Mouse (Mus musculus): ENCODE measurements around the gene Idh3b. TPM values are rescaled to one million over a fixed set of nuclear protein-coding genes. Genes with fewer than 3 reads are reported as not detected.
A peak's percentile ranks its signal among the peaks of the same experiment; 100 is the strongest.

The Idh3b gene
- polyA plus RNA-seq, 1 experiment = 163 TPM

DNA sequence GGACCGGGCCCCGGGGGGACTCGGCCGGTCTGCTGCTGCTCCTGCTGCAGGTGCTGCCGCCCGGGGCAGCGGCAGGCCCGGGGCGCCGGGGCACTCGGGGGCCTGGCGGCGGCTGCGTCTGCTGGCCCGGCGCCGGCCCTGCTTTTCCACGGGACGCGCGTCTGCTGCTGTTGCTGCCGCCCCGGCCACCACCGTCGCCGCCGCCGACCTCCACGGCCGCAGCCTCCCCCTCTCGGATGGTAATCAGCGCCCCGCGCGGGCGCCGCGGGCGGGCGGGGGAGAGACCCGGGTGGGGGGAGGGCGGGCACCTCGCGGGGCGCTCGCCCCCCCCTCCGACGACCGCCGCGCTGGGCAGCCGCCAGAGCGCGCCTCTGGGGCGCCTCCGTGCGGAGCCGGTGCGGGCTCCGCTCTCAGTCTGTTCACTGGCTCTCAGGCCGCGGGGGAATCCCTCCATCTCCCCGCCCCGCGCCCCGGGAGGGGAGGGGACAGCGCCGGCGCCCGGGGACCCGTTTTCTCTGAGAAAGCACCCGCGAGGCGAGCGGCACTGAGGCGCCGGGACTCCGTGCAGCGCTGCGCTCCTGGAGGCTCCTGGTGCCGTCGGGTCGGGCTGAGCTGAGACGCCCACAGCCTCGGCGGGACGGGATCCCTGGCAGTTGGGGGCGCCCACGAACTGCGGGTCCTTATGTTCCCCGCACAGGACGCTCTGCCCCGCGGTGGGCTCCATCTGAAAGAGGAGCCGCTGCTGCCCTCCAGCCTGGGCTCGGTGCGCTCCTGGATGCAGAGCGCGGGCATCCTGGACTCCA is 11.2 kb upstream of the Idh3b start:
- H3K36me3 ChIP-seq (ENCODE audit: control insufficient read depth, insufficient read depth, low read length, poor library complexity, severe bottlenecking) = no peaks in the 10 kb centered on the region
- TF ChIP-seq POLR2A (IDR thresholded peaks at IDR 0.05; ENCODE audit: insufficient read depth, low read length) (no peak), CTCF (IDR thresholded peaks at IDR 0.05; ENCODE audit: low read depth, low read length) (no peak), EP300 (IDR thresholded peaks at IDR 0.05; ENCODE audit: insufficient read depth, low read depth, low read length) (no peak)
- H3K4me3 ChIP-seq (ENCODE audit: low read depth, low read length) = peak overlapping the region; percentile 57
- H3K27ac ChIP-seq (ENCODE audit: insufficient read depth, low read length) = no peak overlapping the region
- no peaks in the 10 kb centered on the region for H3K9me3 ChIP-seq (replicated peaks; ENCODE audit: control insufficient read depth, insufficient read depth, low read length, poor library complexity, severe bottlenecking)
- no peaks in the 10 kb centered on the region for H3K4me1 ChIP-seq (ENCODE audit: control insufficient read depth, insufficient read depth, low read length)
- 0 out of 2 replicates have a peak, but pooled peaks cover 3% of the 10 kb centered on the region for H3K27me3 ChIP-seq (ENCODE audit: control insufficient read depth, insufficient read depth, low read length, poor library complexity, severe bottlenecking)
- H3K9ac ChIP-seq (ENCODE audit: low read depth, poor library complexity, severe bottlenecking) = peak overlapping the region; percentile 41

- 0 out of 2 replicates have a peak, but pooled peaks cover 3% of the 10 kb centered on the region for H3K27me3 ChIP-seq (ENCODE audit: control insufficient read depth, insufficient read depth, low read length, poor library complexity, severe bottlenecking)
- TF ChIP-seq POLR2A (IDR thresholded peaks at IDR 0.05; ENCODE audit: insufficient read depth, low read length) (no peak), CTCF (IDR thresholded peaks at IDR 0.05; ENCODE audit: low read depth, low read length) (no peak), EP300 (IDR thresholded peaks at IDR 0.05; ENCODE audit: insufficient read depth, low read depth, low read length) (no peak)
- no peaks in the 10 kb centered on the region for H3K4me1 ChIP-seq (ENCODE audit: control insufficient read depth, insufficient read depth, low read length)
- peak within 1 kb of the TSS; percentile 41 for H3K9ac ChIP-seq (ENCODE audit: low read depth, poor library complexity, severe bottlenecking)
- no peaks in the 10 kb centered on the region for H3K9me3 ChIP-seq (replicated peaks; ENCODE audit: control insufficient read depth, insufficient read depth, low read length, poor library complexity, severe bottlenecking)
- H3K36me3 ChIP-seq (ENCODE audit: control insufficient read depth, insufficient read depth, low read length, poor library complexity, severe bottlenecking) = no peaks in the 10 kb centered on the region
- H3K27ac ChIP-seq (ENCODE audit: insufficient read depth, low read length) = no peak within 1 kb of the TSS
- H3K4me3 ChIP-seq (ENCODE audit: low read depth, low read length) = peak within 1 kb of the TSS; percentile 80
Observed at GRCm38 (mm10) chr2:130294936-130295277, 10.6 kb upstream of the Idh3b start, which contains the start of gene Ebf4. Ebf4 (plus strand) TSS chr2:130295169.

GRCm38 (mm10) chr2:130294218-130294935 is 10.0 kb upstream of the Idh3b start:
- Histone ChIP-seq H3K36me3 (ENCODE audit: control insufficient read depth, insufficient read depth, low read length, poor library complexity, severe bottlenecking) (no peaks in the 10 kb centered on the region), H3K9ac (ENCODE audit: low read depth, poor library complexity, severe bottlenecking) (peak overlapping the region; percentile 41), H3K4me1 (ENCODE audit: control insufficient read depth, insufficient read depth, low read length) (no peaks in the 10 kb centered on the region), H3K27ac (ENCODE audit: insufficient read depth, low read length) (no peak overlapping the region), H3K9me3 (replicated peaks; ENCODE audit: control insufficient read depth, insufficient read depth, low read length, poor library complexity, severe bottlenecking) (no peaks in the 10 kb centered on the region), H3K27me3 (ENCODE audit: control insufficient read depth, insufficient read depth, low read length, poor library complexity, severe bottlenecking) (0 out of 2 replicates have a peak, but pooled peaks cover 3% of the 10 kb centered on the region), H3K4me3 (ENCODE audit: low read depth, low read length) (peak overlapping the region; percentile 80)
- no peak for TF ChIP-seq EP300 (IDR thresholded peaks at IDR 0.05; ENCODE audit: insufficient read depth, low read depth, low read length)
- no peak for TF ChIP-seq CTCF (IDR thresholded peaks at IDR 0.05; ENCODE audit: low read depth, low read length)
- TF ChIP-seq POLR2A (IDR thresholded peaks at IDR 0.05; ENCODE audit: insufficient read depth, low read length) = no peak

DNA sequence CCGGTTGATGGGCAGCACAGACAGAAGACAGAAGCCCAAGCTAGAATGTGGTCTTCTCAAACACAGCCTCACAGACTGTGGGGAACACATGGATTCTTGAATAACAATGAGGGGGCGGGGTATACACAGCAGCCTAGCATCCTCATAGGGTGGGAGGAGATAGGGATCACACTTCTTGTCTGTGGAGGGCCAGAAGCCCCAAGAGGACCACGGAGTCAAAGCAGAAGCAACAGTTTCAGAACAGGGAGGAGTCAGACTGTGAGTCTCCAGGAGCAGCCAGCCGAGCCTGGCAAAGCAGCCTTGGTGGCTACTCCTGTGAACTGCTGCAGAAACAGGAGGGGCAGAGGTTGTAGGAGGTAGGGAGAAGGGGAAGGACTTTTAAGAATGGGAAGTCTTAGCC is 9.1 kb upstream of the Idh3b start:
- no peak overlapping the region for H3K4me3 ChIP-seq (ENCODE audit: low read depth, low read length)

DNA sequence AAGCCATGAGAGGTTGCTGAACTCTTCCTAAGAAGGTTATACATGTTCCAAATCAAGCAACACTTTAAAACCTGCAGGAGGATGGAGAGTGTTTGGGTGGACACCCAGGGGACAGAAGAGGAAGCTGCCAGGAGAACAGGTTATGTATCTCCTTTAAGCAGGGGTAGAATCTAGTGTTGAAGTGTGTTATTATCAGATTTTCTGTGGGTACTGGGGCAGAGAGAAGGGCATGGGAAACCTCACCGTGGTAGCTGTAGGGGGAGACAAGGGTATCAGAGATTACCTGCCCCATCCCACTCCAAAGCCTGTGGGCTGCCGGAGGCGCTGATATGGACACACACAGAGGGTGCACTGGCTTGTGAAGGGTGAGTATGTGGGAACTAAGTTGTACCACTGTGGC is 8.7 kb upstream of the Idh3b start:
- TF ChIP-seq POLR2A (IDR thresholded peaks at IDR 0.05; ENCODE audit: insufficient read depth, low read length) (no peak), EP300 (IDR thresholded peaks at IDR 0.05; ENCODE audit: insufficient read depth, low read depth, low read length) (no peak), CTCF (IDR thresholded peaks at IDR 0.05; ENCODE audit: low read depth, low read length) (no peak)
- H3K9ac ChIP-seq (ENCODE audit: low read depth, poor library complexity, severe bottlenecking) = no peak overlapping the region
- H3K36me3 ChIP-seq (ENCODE audit: control insufficient read depth, insufficient read depth, low read length, poor library complexity, severe bottlenecking) = no peaks in the 10 kb centered on the region
- H3K4me3 ChIP-seq (ENCODE audit: low read depth, low read length) = no peak overlapping the region
- no peaks in the 10 kb centered on the region for H3K4me1 ChIP-seq (ENCODE audit: control insufficient read depth, insufficient read depth, low read length)
- H3K9me3 ChIP-seq (replicated peaks; ENCODE audit: control insufficient read depth, insufficient read depth, low read length, poor library complexity, severe bottlenecking) = no peaks in the 10 kb centered on the region
- no peak overlapping the region for H3K27ac ChIP-seq (ENCODE audit: insufficient read depth, low read length)
- H3K27me3 ChIP-seq (ENCODE audit: control insufficient read depth, insufficient read depth, low read length, poor library complexity, severe bottlenecking) = 0 out of 2 replicates have a peak, but pooled peaks cover 3% of the 10 kb centered on the region

More for the DNA sequence above, 9.1 kb upstream of the Idh3b start:
- Histone ChIP-seq H3K27ac (ENCODE audit: insufficient read depth, low read length) (no peak overlapping the region), H3K9me3 (replicated peaks; ENCODE audit: control insufficient read depth, insufficient read depth, low read length, poor library complexity, severe bottlenecking) (no peaks in the 10 kb centered on the region), H3K36me3 (ENCODE audit: control insufficient read depth, insufficient read depth, low read length, poor library complexity, severe bottlenecking) (no peaks in the 10 kb centered on the region), H3K9ac (ENCODE audit: low read depth, poor library complexity, severe bottlenecking) (no peak overlapping the region), H3K4me1 (ENCODE audit: control insufficient read depth, insufficient read depth, low read length) (no peaks in the 10 kb centered on the region), H3K27me3 (ENCODE audit: control insufficient read depth, insufficient read depth, low read length, poor library complexity, severe bottlenecking) (0 out of 2 replicates have a peak, but pooled peaks cover 3% of the 10 kb centered on the region)
- TF ChIP-seq EP300 (IDR thresholded peaks at IDR 0.05; ENCODE audit: insufficient read depth, low read depth, low read length) (no peak), POLR2A (IDR thresholded peaks at IDR 0.05; ENCODE audit: insufficient read depth, low read length) (no peak), CTCF (IDR thresholded peaks at IDR 0.05; ENCODE audit: low read depth, low read length) (no peak)

All from ES-Bruce4 (cell line).